Mouse (Mus musculus): ENCODE measurements at regions not wholly inside any gene's neighbourhood (a gene's known extent, or its start where the extent isn't known, plus 50 kb on each side); places are given as distances from the start of the nearest gene placed in this dataset.

DNA sequence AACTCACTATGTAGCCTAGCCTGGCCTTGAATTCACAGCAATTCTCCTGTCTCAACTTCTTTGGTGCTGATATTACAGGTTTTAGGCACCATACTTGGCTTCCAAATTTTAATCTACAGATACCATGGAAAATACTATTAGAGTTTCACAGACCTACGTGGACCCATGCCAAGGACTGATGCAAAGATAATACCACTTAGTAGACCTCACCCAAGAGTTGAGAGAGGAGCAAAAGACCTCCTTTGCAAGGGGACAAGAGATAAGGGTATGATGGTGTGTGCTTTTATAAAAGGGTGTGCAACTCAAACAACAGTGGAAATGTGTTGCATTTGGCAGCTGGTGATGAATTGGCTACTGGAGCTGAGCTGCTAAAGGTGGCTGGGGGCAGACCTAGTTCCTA lies 358.6 kb upstream of the Diaph2 start:
- DNase-seq: no peak

DNA sequence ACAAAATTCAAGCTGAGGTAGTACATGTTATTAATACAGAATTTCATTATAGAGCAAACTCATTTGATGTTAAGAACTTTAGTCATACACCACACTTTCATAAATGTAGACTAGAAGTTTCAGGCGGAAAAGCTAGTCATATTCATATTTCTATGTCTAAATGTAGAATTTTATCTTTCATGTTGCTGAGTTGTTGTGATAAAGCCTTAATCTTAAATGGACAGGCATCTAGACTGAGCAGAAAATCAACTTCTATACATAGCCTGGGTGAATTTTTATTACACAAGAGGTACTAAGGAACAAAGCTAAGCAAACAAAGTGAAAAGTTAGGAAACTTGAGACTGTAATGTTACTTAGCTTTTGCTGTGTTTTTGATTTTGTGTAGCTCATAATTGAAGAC lies 341.8 kb upstream of the Diaph2 start:
- DNase-seq: no peak

DNA sequence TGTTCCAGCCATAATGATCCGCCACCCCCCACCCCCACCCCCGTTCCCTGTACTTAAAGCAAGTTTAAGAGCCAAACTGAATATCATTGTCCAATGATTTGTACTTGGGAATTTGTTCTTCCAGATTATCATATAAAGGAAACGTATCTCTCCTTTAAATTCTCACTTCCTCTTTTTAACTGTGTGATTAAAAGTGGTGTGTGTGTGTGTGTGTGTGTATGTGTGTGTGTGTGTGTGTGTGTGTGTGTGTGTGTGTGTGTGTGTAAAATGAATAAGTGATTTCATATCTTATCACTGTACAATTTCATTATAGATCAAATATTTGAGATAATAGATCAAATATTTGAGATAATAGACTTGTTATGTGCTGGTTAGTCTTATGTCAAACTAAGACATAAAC lies 339.5 kb upstream of the Diaph2 start:
- no peak for DNase-seq

- peak; percentile 11 to 24 for DNase-seq
These were observed 336.5 kb upstream of the Diaph2 start for GRCm38 (mm10) chrX:129412939-129413627.

- peak; percentile 15 to 16 for DNase-seq
These were observed 335.9 kb upstream of the Diaph2 start for GRCm38 (mm10) chrX:129413628-129414000.

DNA sequence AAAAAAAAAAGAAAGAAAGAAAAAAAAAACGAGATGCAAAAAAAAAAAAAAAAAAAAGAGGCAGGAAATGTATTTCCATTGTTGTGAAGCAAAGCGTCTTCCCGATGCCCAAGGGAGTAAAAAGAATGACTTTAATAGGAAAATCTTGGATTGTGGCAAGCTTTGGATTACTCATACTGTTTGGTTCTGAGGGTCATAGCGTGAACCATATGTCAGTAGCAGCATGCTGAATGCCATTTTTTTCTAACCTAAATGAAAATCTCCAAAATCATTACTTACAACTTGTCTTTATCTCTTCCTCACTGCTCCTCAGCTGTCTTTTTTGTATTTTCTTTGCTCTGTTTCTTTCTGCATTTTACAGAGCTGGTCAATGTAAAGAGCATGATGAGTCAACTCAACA lies 334.2 kb upstream of the Diaph2 start:
- peak in 1 of 2 experiments; percentile 11 for DNase-seq

DNA sequence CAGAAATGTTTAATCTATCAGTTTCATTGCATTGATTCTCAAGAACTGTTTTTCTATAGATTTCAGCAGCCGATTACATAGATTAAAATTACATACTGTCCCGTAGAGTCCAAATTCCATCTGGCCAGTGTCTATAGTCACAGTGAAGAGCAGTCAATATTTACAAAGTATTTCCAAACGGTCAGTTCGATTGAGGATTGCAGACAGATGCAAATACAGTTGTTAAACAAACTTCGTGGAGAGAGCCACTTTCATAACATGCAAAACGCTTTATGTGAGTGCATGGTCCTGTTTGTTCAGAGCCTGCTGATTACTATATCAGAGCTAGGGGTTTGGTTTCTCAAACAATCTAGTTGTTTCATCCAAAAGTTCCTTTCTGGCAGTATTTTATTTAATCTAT lies 301.0 kb upstream of the Diaph2 start:
- DNase-seq: no peak

DNA sequence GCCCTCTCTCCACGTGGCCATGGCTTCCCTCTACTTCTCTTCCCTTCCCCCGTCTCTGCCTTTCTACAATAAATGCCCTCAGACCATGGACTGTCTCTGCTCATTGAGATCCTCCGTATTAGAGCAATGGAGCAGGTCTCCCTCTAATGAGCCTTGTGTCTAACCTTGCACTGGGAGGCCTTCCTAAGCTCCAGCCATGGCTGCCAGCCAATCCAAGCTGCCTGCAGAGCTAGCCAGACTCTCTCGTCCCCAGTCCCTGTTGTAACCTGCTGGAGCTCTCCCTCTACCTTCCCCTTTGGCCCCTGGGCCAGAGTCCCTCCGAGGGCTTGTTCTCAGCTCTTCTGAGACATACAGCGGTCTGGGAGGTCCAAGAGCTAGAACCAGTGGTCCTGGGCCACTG lies 273.3 kb upstream of the Diaph2 start:
- DNase-seq: peak; percentile 34 to 67

GRCm38 (mm10) chrX:129494562-129494961 lies 255.0 kb upstream of the Diaph2 start:
- DNase-seq: no peak

Measured in cerebellum, postnatal 25 days (tissue).